Mouse (Mus musculus) thymus, postnatal 10 days (tissue): Measurements from ENCODE around the gene Ror2.

Experiments
- DNase-seq, 2 experiments: peaks; one replicate each; pipeline ENCODE4 v3.0.0; 2021; ENCODE audit warnings: low spot score in 2 of 2

Gene Ror2

GRCm38 (mm10) chr13:53274771-53275170 lies 11.2 kb downstream of the Ror2 start:
- DNase-seq, result no peak

- no peak for DNase-seq
Measured at GRCm38 (mm10) chr13:53271595-53271994, 14.3 kb downstream of the Ror2 start.

GRCm38 (mm10) chr13:53270549-53270948 lies 15.4 kb downstream of the Ror2 start:
- DNase-seq, result no peak

GRCm38 (mm10) chr13:53268541-53268940 lies 17.4 kb downstream of the Ror2 start:
- no peak for DNase-seq

GRCm38 (mm10) chr13:53267849-53268248 lies 18.1 kb downstream of the Ror2 start:
- no peak for DNase-seq

- no peak for DNase-seq
Measured at GRCm38 (mm10) chr13:53267155-53267554, 18.8 kb downstream of the Ror2 start.

GRCm38 (mm10) chr13:53266543-53266951 lies 19.4 kb downstream of the Ror2 start:
- DNase-seq, result no peak

- no peak for DNase-seq
Measured at GRCm38 (mm10) chr13:53264896-53265295, 21.0 kb downstream of the Ror2 start.

- DNase-seq, result no peak
Measured at GRCm38 (mm10) chr13:53262509-53263250, 23.2 kb downstream of the Ror2 start.

GRCm38 (mm10) chr13:53261106-53261771 lies 24.7 kb downstream of the Ror2 start:
- DNase-seq, result no peak

- DNase-seq, result no peak
Measured at GRCm38 (mm10) chr13:53258943-53259342, 27.0 kb downstream of the Ror2 start.

- no peak for DNase-seq
Measured at GRCm38 (mm10) chr13:53258497-53258896, 27.4 kb downstream of the Ror2 start.

- DNase-seq, result no peak
Measured at GRCm38 (mm10) chr13:53253255-53253654, 32.7 kb downstream of the Ror2 start.

- no peak for DNase-seq
Measured at GRCm38 (mm10) chr13:53248586-53249401, 37.1 kb downstream of the Ror2 start.

- no peak for DNase-seq
Measured at GRCm38 (mm10) chr13:53248080-53248479, 37.8 kb downstream of the Ror2 start.

- no peak for DNase-seq
Measured at GRCm38 (mm10) chr13:53247175-53247574, 38.7 kb downstream of the Ror2 start.

GRCm38 (mm10) chr13:53244151-53244550 lies 41.8 kb downstream of the Ror2 start:
- DNase-seq, result no peak

- DNase-seq, result no peak
Measured at GRCm38 (mm10) chr13:53237455-53237854, 48.5 kb downstream of the Ror2 start.

GRCm38 (mm10) chr13:53236434-53237401 lies 49.2 kb downstream of the Ror2 start:
- no peak for DNase-seq

- no peak for DNase-seq
Measured at GRCm38 (mm10) chr13:53235953-53236352, 50.0 kb downstream of the Ror2 start.

GRCm38 (mm10) chr13:53234844-53235243 lies 51.1 kb downstream of the Ror2 start:
- no peak for DNase-seq
